Mouse (Mus musculus): ENCODE measurements around the gene Acot2. TPM values are rescaled to one million over a fixed set of nuclear protein-coding genes. Genes with fewer than 3 reads are reported as not detected.
"Not testable (repeated sequence)": the region's sequence is repeated elsewhere in the genome, so short reads cannot be mapped to it uniquely, and the experiment has no call there.

Acot2 gene
- polyA plus RNA-seq, 2 experiments from 2014 or later, result 24.2 to 34.4 TPM

GRCm38 (mm10) chr12:83998341-83999107 is 10.9 kb downstream of the Acot2 start:
- ATAC-seq, result no peak

- ATAC-seq, result not testable (repeated sequence)
Measured at GRCm38 (mm10) chr12:83999237-83999636, 11.6 kb downstream of the Acot2 start.

- ATAC-seq, result no peak
Measured at GRCm38 (mm10) chr12:84000418-84000817, 12.8 kb downstream of the Acot2 start.

GRCm38 (mm10) chr12:84003866-84004265 is 16.2 kb downstream of the Acot2 start:
- ATAC-seq, result no peak

GRCm38 (mm10) chr12:84008251-84008650 is 20.6 kb downstream of the Acot2 start:
- no peak for ATAC-seq

GRCm38 (mm10) chr12:84008729-84009128 is 21.1 kb downstream of the Acot2 start:
- no peak for ATAC-seq

- not testable (repeated sequence) for ATAC-seq
Measured at GRCm38 (mm10) chr12:84009171-84009965, 21.7 kb downstream of the Acot2 start, which contains the start of gene Acot1. Gene Acot1, plus strand, starts transcription at chr12:84009490.

- ATAC-seq, result no peak
Measured at GRCm38 (mm10) chr12:84010201-84010600, 22.5 kb downstream of the Acot2 start.

GRCm38 (mm10) chr12:84011251-84012040 is 23.8 kb downstream of the Acot2 start:
- no peak for ATAC-seq

- ATAC-seq, result no peak
Measured at GRCm38 (mm10) chr12:84013130-84013529, 25.5 kb downstream of the Acot2 start.

- no peak for ATAC-seq
Measured at GRCm38 (mm10) chr12:84013701-84014100, 26.0 kb downstream of the Acot2 start.

GRCm38 (mm10) chr12:84020528-84020927 is 32.9 kb downstream of the Acot2 start:
- not testable (repeated sequence) for ATAC-seq

- ATAC-seq, result not testable (repeated sequence)
Measured at GRCm38 (mm10) chr12:84022266-84022665, 34.6 kb downstream of the Acot2 start.

GRCm38 (mm10) chr12:84023052-84023745 is 35.5 kb downstream of the Acot2 start:
- no peak for ATAC-seq

- ATAC-seq, result peak; percentile 71
Measured at GRCm38 (mm10) chr12:84025888-84026287, 38.2 kb downstream of the Acot2 start.

- ATAC-seq, result not testable (repeated sequence)
Measured at GRCm38 (mm10) chr12:84028328-84028727, 40.7 kb downstream of the Acot2 start.

- ATAC-seq, result not testable (repeated sequence)
Measured at GRCm38 (mm10) chr12:84029043-84029442, 41.4 kb downstream of the Acot2 start.

- peak; percentile 77 for ATAC-seq
Measured at GRCm38 (mm10) chr12:84030659-84031332, 43.1 kb downstream of the Acot2 start.

GRCm38 (mm10) chr12:84032854-84033253 is 45.2 kb downstream of the Acot2 start:
- ATAC-seq, result no peak

- not testable (repeated sequence) for ATAC-seq
Measured at GRCm38 (mm10) chr12:84033302-84033701, 45.6 kb downstream of the Acot2 start.

GRCm38 (mm10) chr12:84034108-84034507 is 46.4 kb downstream of the Acot2 start:
- ATAC-seq, result no peak
